Mouse (Mus musculus): Measurements from ENCODE around the gene Calcb.

DNA sequence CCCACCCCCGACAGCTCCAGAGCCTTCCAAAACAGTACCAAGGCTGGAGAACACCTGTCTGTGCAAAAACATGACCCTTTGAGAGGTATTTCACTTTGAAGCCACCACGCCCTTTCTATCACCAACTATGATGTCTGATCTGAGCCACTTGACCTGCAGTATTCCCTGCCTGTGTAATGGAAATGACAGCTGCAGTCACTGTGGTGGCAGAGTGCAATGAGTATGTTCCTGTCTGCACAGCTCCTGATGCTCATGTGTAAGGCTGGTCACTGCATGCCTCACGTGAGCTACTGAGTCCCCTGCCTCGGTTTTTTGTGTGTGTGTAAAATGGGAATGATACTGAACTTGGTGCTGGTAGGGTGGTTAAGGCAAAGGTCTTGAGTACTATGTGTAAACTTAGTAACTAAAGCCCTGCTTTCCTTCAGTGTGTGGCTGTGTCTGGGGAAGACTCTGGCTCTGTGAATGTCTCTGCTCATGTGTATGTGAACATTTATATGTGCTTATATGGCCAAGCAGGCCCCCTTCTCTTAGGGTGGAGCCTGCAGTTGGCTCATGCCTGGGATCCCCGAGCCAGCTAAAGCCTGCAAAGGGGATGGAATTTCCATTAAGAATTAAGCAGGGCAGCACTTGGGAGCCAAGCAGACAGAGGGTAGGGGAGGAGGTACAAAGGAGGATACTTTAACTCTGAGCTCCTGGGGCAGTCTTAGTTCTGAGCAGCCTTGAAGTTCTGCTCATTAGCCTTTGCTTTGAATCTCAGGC is 24.8 kb downstream of the Calcb start, which contains the start of gene Insc:
- no peak for TF ChIP-seq CTCF (conservative IDR thresholded peaks at IDR 0.05; ENCODE audit: insufficient read depth, insufficient read length, low read depth, low read length)
- no peak for TF ChIP-seq POLR2A (IDR thresholded peaks at IDR 0.05; ENCODE audit: low read depth, low read length)

All from kidney, adult 2 months (tissue).